Mouse (Mus musculus): ENCODE data around the gene Tex10.

The Tex10 gene

DNA sequence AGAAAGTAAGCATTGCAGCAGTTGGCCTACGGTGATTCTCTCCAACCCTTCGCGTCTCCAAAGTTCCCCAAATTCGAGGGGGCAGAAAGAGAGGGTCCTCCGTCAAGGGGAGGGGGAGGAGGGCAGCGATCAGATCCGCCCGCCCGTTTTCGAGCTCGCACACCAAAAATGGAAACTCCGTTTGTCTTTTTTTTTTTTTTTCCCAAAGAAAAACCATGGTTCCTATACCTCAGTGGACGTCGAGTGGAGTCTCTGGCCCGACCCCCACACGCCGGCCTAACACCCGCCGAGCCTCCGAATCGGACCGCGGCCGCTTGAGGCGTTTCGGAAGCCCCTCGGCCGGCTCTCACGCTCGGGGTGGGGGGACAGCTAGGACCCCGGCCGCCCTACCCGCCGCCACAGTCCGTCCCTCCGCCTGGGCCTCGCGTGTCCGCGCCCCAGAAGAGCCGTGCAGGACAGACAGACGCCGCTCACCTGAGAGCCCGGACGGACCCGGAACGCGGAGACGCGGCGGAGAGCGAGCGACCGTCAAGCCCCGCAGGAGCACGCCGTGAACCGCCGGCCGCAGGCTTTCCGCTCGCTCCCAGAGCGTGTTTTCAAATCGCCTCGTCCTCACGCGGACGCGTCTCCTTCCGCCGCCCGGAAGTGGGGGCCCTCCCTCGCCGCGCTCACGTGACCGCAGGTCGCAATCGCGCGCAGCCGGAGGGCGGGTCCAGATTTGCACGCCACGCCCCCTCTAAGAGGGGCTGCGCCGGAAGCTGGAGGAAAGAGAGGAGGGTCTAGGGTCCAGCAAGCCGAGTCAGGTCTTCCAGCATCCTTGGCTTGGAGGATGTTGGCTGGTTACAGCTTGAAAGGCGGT is at the start of gene Tex10:
Gene Tex10, minus strand, starts transcription at position 668 of the 859 bp plus-strand sequence.
- DNase-seq (ENCODE audit: low spot score in 2 of 2) = peak; percentile 79 to 86

DNA sequence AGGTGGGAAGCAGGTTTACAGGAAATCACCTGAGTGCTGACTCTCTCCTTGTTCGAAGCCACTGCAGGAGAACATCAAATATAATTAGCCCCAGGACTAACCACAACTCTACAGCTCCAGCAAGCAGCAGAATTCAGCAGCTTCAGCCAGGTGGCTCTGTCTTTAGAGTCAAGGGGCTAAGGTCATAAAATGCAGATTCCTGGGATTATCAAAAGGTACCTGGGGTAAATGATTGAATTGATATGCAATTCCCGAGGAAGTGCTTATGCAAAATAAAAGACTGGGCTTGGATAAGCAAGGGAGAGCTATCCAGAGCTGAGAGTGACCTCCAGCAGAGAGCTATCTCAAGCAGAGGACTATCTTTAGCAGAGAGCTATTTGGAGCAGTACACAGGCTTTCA is 37.6 kb upstream of the Tex10 start:
- DNase-seq (ENCODE audit: low spot score in 2 of 2) = no peak

DNA sequence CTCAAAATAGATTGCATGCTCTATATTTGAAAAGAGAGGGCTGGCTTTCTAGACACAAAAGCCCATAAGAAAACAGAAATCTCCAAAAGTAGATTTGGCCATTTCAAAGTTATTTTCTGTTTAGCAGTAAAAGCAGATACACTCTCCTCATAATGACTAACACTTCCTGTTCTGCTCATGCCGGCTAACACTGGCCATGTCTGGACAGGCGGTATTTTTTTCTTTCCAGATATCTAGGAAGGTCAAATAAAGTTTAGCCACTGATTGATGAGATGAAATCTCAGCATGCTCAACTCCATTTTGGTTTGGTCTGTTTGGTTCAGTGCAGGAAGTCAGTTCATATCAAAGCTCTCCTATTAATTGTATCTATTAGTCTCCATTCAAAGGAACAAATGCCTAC is 19.3 kb upstream of the Tex10 start:
- no peak for DNase-seq (ENCODE audit: low spot score in 2 of 2)

DNA sequence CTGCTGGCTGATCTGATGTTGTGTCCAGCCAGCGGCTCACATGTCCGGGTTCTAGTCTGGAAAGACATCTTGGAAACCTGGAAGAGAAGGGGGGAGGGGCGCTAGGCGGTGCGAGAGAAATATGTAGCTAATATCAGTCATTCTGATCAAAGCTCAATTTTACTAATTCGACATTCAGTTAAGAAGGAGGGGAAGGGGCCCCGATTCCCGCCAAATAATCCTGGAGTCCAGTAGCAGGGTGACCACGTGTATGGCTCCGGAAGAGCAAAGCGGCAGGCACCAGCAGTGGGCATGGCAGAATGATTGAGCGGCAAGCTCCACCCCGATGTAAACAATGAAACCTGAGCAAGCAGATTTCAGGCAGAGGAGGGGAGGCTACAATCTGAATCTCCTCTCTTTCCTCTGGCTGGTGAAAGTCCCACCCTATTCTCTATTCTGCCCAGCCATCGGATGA is 18.1 kb upstream of the Tex10 start:
- DNase-seq (ENCODE audit: low spot score in 2 of 2) = no peak

DNA sequence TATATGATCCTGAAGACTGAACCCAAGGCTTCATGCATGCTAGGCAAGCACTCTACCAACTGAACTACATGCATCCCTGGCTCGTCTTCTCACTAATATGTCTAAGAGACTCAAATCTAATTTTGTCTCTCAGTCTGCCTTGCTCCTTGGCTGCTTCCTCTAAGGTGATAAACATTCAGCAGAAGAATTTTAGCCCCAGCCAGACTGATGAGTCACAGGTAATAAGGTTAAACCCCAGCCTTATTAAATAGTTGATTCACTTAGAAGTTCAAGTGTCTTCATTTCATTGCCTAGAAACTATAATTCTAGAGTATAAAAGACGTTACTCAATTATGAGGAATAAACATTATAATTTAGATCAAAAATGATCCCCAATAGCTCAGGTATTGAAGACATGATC is 15.7 kb upstream of the Tex10 start:
- no peak for DNase-seq (ENCODE audit: low spot score in 2 of 2)

DNA sequence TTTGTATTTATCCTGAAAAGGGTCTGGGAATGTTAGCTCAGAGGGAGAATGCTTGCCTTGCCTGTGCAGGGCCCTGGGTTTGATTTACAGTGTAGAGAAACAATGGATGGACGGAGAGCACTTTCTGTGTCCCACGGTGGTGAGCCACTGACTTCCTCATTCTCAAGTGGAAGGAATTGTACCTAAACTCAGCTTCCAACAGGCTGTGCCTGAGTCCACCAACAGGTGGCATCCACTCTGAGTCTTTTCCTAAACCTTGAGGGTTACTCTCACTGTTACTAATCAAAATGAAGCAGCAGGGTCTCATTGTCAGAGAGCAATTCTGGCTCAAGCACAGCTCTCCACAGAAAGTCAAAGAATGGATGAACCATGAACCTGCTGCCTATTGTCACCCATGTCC is 8.0 kb upstream of the Tex10 start:
- no peak for DNase-seq (ENCODE audit: low spot score in 2 of 2)

- no peak for DNase-seq (ENCODE audit: low spot score in 2 of 2)
Observed at GRCm38 (mm10) chr4:48473651-48474011, 372 bp upstream of the Tex10 start.

- DNase-seq (ENCODE audit: low spot score in 2 of 2) = no peak
Observed at GRCm38 (mm10) chr4:48472052-48472791, 1.0 kb downstream of the Tex10 start.

DNA sequence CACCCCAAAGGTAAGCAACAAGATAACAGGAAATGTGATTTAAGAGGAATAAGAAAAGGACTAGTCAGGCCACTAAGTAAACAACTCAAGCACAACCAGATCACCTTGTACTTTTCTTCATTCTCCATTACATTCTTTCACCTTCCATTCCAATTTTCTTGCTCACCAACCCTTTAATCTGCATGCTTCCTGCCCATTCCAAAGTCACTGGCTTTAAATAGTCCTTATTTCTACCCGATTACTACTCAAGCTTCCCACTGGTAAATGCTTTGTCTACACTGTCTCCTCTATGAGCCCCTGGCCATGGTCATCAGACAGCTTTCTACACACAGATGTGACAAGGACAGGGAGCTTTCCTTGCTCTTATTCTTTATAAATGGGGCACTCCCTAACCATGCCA is 2.3 kb downstream of the Tex10 start:
- DNase-seq (ENCODE audit: low spot score in 2 of 2) = no peak

- DNase-seq (ENCODE audit: low spot score in 2 of 2) = no peak
Observed at GRCm38 (mm10) chr4:48461060-48461459, 12.2 kb downstream of the Tex10 start.

GRCm38 (mm10) chr4:48458436-48458835 is 14.8 kb downstream of the Tex10 start:
- DNase-seq (ENCODE audit: low spot score in 2 of 2) = no peak

DNA sequence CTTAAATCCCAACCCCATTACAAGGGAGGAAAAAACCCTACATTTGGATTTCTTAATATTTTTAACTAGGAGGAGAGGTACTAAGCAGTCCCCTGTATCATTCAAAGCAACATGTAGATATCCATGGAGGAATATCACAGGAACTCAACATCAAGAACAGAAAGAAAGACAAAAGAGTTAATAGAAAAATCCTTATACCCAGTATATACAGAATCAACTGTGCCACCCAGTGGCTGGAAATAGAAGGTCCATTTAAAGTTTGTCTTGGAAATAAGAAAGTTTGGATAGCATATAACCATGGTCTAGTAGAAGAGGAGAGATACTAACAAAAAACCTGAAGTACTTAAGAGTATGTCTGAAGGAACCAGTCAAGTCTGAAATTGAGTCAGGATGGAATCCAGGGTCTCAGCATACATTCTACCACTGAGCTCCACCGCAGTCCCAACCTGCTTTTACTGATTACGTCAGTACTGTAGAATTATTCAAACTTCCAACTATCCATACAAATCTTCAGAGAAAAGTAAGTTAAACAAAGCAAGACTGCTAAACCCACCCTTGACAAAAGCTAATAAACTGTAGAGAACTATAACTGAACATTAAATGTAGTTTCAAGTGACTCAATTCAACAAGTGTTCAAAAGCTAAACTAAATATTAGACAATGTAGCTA is 19.0 kb downstream of the Tex10 start:
- no peak for DNase-seq (ENCODE audit: low spot score in 2 of 2)

DNA sequence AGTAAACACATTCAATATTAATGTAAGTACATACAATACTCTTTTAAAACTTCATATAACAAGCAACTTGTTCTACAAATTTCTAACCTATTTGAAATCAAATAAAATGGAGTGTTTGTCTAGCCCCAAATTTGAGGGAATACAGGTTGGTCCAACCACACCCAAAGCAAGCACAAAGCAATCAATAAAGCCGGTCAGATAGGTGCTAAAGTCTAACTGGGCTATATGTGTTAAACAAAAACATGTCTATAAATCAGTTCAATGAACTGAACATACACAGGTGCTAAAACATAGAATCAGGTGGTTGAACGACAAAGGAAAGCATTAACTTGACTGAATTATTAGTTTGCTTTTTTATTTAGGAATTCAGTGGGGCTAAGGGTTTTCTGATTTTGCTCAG is 45.2 kb downstream of the Tex10 start:
- DNase-seq (ENCODE audit: low spot score in 2 of 2) = no peak

DNA sequence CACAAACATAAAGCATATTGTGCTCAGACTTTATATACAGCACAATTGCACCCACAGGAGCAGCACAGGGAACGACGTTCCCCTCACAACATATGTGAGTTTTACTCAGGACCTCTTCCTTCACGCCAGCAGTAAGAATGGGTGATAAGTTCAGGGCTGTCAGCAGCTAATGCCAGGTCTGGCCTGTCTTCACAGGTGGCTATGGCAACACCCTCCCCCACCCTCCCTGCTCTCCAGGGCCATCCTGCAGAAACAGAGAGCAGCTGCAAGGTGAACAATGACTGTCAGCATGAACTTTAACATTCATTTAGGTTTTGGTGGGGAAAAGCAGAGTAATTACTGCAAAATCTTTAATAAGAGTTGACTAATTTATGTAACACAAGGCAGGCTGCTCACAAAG is 45.8 kb downstream of the Tex10 start:
- DNase-seq (ENCODE audit: low spot score in 2 of 2) = no peak

DNA sequence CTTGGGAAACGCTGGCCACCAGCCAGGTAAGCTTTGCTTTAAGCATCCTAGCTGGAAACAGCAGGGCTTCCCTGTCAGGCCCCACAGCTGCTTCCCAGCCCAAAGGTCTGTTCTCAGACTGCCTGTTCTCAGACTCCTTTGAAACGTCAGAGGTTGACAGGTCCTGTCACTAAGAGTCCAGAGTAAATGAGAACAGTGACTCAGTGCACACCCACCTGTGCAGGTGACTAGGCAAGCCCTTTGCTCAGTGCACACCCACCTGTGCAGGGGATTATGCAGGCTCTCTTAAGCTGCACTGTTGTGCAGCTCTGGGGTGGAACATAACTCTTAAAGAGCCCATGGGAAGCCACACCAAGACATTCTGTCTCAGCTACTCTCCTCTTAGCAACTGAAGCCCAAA is 49.5 kb downstream of the Tex10 start:
- DNase-seq (ENCODE audit: low spot score in 2 of 2) = no peak

DNA sequence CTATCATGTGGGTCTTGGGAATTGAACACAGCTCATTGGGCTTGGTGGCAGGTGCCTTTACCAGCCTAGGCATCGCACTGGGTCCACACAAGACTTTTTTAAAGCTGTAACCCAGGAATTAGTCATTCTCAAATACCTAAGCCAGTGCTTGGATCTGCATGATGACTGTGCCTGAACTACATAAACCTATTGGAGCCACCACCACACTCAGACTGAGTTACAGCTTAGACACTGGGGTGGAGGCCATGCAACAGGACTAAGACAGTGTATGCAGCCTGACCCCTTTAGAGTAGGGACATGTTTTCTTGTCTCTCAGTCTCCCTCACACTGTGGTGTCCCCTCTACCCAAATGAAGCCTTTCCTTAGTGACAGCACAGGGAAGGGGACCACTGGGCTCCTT is 50.6 kb downstream of the Tex10 start:
- no peak for DNase-seq (ENCODE audit: low spot score in 2 of 2)

GRCm38 (mm10) chr4:48418831-48419468 is 54.3 kb downstream of the Tex10 start:
- DNase-seq (ENCODE audit: low spot score in 2 of 2) = no peak

GRCm38 (mm10) chr4:48415838-48416335 is 57.4 kb downstream of the Tex10 start:
- DNase-seq (ENCODE audit: low spot score in 2 of 2) = no peak

- no peak for DNase-seq (ENCODE audit: low spot score in 2 of 2)
Observed at GRCm38 (mm10) chr4:48413473-48413872, 59.8 kb downstream of the Tex10 start.

- DNase-seq (ENCODE audit: low spot score in 2 of 2) = peak; percentile 24 to 54
Observed at GRCm38 (mm10) chr4:48407350-48408039, 65.8 kb downstream of the Tex10 start.
